Mouse (Mus musculus) gastrocnemius, postnatal 14 days (tissue): ENCODE results near the gene Anp32a. TPM values are rescaled to one million over a fixed set of nuclear protein-coding genes. Genes with fewer than 3 reads are reported as not detected.

Experiments
- DNase-seq: peaks from one replicate; pipeline ENCODE4 v3.0.0; 2021; ENCODE audit warnings: mixed read lengths
- intact Hi-C: fragments of 180-260 bp; cut with DNase I; formaldehyde crosslinking; loops from one replicate; pipeline ENCODE4 v1.15.1; 2025; ENCODE audit warnings: low total_unique reads
- total RNA-seq, 2 experiments: library from RNA; stranded (reverse); gene quantifications; 2 replicates each; pipeline ENCODE4 v1.2.3; 2021

Anp32a gene
- total RNA-seq, 2 experiments from 2014 or later, result 73.6 to 76.9 TPM

GRCm38 (mm10) chr9:62345081-62345481 lies 4.0 kb downstream of the Anp32a start:
- intact Hi-C loops, result no loop called here
- no peak for DNase-seq

- intact Hi-C loops, result no loop called here
- no peak for DNase-seq
Observed at GRCm38 (mm10) chr9:62345633-62346387, 4.7 kb downstream of the Anp32a start.

GRCm38 (mm10) chr9:62346388-62346679 lies 5.2 kb downstream of the Anp32a start:
- DNase-seq, result no peak
- intact Hi-C loops, result no loop called here

DNA sequence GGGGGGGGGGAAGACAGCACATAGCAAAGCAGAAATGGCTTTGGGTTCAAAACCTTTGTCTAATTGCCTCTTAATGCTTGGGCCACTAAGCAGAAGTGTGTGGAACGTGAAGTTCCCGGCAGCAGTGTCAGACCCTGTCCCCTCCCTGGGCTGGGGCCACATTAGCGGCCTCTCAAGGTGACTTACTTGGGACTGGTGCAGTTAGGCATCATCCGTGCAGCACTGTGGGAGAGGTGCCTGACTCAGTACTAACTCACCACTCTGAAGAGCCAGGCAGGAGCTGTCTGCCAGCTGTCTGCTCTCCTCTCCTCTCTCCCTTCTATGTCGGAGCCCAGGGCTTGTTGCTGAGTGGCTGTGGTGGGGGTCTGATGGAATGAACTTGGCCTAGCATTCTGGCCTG lies 6.1 kb downstream of the Anp32a start:
- intact Hi-C loops, result no loop called here
- no peak for DNase-seq

DNA sequence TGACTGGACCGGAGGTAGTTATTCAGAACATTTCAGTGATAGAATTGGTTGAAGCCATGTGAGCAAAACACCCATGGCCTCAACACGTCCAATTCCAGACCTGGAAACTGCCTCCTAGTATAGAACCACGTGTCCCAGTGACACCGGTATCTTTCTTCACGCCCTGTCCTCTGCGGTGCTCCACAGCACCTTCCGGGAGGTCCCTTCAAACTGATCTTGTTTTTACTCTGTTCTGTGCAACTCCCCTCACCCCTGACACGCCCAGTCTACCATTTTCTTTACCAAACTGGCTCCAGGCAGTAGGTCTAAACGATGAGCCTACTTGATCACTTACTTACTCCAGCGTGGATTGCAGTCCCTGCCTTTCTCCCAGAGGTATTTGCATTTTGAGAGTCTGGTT lies 7.0 kb downstream of the Anp32a start:
- intact Hi-C loops, result no loop called here

GRCm38 (mm10) chr9:62348467-62348985 lies 7.4 kb downstream of the Anp32a start:
- DNase-seq, result no peak
- intact Hi-C loops, result no loop called here

More for the DNA sequence above, 7.0 kb downstream of the Anp32a start:
- no peak for DNase-seq

DNA sequence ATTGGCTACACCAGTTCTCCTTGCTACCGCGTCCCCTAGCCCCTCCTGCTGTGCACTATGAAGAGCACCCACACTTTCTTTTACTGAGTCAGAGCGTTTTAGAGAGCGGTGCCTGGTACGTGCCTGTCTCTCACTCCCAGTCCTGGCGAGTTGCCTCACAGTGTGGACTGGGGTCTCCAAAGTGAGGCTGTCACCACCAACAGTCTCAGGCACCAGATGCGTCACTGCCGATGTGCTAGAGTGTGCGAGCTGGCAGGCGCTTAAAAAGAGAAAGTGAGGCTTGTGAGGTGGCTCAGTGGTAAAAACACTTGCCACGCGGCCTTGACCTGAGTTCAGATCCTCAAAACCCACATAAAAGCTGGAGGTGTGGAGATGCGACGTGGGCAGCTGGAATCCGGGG lies 8.2 kb downstream of the Anp32a start:
- intact Hi-C loops, result no loop called here
- DNase-seq, result no peak

GRCm38 (mm10) chr9:62350721-62351120 lies 9.6 kb downstream of the Anp32a start:
- intact Hi-C loops, result no loop called here
- no peak for DNase-seq

DNA sequence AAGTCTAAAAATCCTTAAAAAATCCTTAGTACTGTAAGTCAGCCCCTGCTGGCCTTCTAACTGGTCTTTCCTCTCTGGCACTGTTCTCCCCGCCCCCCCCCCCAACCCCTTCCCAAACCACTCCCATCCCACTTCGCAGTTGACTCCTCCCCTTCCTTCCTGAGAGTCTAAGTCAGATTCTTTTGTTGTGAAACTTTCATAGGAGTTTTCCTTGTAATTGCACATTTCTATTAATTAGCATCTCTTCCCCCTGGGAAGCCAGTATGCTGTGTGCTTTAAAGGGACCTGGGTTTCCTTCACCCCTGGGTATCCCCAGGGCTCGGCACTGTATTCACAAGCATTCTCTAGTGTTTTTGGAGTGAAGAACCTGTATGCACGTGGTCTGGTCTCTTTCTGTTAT lies 10.1 kb downstream of the Anp32a start:
- DNase-seq, result no peak
- intact Hi-C loops, result no loop called here

GRCm38 (mm10) chr9:62353784-62354183 lies 12.7 kb downstream of the Anp32a start:
- intact Hi-C loops, result no loop called here
- no peak for DNase-seq

GRCm38 (mm10) chr9:62354838-62355719 lies 14.0 kb downstream of the Anp32a start:
- intact Hi-C loops, result no loop called here
- no peak for DNase-seq

- intact Hi-C loops, result no loop called here
- DNase-seq, result no peak
Observed at GRCm38 (mm10) chr9:62355763-62356162, 14.7 kb downstream of the Anp32a start.

DNA sequence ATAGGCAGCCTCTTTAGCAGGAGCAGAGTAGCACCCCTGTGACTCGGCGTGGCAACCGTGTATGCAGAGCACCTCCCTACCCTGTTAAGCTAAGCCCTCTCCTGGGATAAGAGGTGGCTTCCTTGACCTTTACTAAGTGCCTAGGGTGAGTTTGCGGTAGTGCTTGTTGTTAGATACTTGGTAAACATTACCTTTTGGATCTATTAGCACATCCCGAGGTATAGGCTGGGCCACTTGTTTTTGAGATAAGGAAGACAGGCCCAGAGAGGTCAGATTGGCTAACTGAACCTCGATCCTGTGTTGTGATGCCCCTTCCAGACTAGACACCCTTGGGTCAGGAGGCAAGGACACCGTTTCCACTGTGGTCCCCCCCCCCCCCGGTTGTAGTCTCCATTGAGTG lies 16.5 kb downstream of the Anp32a start:
- DNase-seq, result no peak
- intact Hi-C loops, result no loop called here

DNA sequence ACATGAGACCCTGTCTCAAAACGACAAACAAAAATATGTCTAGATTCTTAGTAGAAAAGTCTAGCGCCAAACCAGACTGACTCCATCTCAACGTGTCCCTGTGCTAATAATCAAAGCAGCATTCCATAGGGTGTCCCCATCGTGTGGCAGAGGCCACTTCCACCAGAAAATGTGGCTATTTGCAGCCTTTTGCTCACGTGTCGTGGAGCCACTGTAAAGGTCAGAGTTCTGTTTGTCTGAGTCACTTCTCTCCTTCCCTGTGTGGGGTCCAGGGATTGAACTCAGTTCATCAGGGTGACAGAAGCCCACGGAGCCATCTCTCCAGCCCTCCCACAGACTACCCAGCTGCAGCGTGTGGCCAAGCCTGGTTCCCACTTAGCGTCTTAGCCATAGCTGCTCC lies 17.8 kb downstream of the Anp32a start:
- DNase-seq, result no peak
- intact Hi-C loops, result no loop called here

GRCm38 (mm10) chr9:62360889-62361288 lies 19.8 kb downstream of the Anp32a start:
- DNase-seq, result no peak
- intact Hi-C loops, result no loop called here

GRCm38 (mm10) chr9:62362835-62363385 lies 21.8 kb downstream of the Anp32a start:
- intact Hi-C loops, result no loop called here
- DNase-seq, result no peak

GRCm38 (mm10) chr9:62363619-62364018 lies 22.5 kb downstream of the Anp32a start:
- intact Hi-C loops, result no loop called here
- peak; percentile 90 for DNase-seq

DNA sequence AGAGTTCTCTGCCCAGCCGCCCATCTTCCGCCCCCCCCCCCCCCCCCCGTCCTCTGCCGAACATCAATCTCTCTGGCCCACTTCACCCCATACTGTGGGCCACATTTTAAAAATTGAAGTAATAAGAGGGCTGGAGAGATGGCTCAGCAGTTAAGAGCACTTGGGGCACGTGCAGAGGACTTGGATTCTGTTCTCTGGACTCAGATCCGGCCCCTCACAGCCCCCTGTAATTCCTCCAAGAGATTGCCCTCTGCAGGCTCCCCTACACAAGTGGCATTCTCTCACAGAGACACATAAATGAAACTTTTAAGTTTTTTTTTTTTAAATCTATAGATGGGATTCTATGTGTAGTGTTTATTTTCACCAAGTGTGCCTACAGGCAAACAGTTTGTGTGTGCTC lies 23.1 kb downstream of the Anp32a start:
- intact Hi-C loops, result no loop called here
- no peak for DNase-seq

GRCm38 (mm10) chr9:62364831-62365230 lies 23.7 kb downstream of the Anp32a start:
- intact Hi-C loops, result no loop called here
- DNase-seq, result no peak

- DNase-seq, result no peak
- intact Hi-C loops, result no loop called here
Observed at GRCm38 (mm10) chr9:62365326-62366080, 24.4 kb downstream of the Anp32a start.
